Mouse (Mus musculus) embryo, embryonic 10 days (tissue): ENCODE data around the gene Fam198b.

Experiments
- DNase-seq: peaks from one replicate; pipeline ENCODE4 v3.0.0-alpha.2; 2015; ENCODE audit warnings: low spot score

The Fam198b gene

GRCm38 (mm10) chr3:79884305-79884704, at the start of gene Fam198b:
Gene Fam198b (plus strand): TSS chr3:79884533.
- DNase-seq = peak; percentile 40

DNA sequence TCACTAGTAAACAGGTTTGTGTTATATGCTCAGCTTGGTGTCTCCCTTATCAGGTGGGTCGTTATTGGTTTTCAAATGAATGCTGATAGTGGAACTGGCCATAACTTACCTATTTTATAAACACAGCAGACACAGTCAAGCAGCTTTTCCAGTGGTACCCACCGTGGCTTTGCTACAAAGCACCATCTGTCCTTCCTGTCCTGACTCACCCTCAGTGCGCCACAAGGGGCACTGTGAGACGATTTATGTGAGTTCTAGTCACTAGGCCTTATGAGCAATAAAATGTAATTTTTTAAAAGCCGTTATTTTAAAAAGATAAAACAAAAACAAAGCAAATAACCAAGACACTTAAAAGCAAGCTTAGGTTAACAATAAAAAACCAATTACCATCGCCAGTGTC, 45.6 kb upstream of the Fam198b start:
- peak; percentile 55 for DNase-seq

- DNase-seq = no peak
Measured at GRCm38 (mm10) chr3:79841475-79841874, 42.9 kb upstream of the Fam198b start.

DNA sequence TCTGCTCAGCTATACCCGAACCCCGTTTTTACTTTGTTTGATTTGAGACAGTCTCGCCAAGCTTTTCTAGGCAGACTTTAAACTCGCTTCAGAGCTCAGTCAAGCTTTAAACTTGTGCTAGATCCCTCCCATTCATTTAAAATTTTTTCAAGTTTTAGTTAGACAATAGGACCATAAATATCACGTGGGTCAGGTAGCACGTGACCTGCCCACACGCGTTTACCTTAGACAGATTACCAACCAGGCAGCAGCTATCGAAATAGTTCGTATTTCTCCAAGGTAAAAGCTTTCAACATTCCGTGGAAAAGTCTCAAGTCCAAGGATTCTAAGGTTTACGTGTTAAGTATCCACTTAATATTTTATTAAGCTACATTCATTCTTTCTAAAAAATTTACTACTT, 42.2 kb upstream of the Fam198b start:
- DNase-seq = peak; percentile 94

DNA sequence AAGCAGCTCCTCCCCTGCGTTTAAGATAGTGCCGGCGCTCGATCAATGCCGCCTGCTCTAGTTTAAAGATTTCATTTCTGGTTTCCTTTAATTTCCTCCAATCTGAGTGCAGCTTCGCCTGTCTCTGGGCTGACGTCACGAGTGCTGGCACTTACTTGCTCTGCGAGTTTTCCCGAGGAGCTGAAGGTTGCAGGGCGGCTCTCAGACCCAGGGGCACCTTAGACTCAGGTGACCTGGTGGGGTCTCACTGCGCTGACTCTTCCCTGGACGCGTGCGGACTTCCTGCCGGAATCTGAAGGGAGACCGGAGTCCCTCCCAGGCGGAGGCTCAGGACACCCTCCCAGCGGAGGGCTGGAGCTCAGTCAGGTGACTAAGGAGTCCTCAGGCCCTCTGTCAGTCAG, 41.7 kb upstream of the Fam198b start:
- DNase-seq = peak; percentile 79

DNA sequence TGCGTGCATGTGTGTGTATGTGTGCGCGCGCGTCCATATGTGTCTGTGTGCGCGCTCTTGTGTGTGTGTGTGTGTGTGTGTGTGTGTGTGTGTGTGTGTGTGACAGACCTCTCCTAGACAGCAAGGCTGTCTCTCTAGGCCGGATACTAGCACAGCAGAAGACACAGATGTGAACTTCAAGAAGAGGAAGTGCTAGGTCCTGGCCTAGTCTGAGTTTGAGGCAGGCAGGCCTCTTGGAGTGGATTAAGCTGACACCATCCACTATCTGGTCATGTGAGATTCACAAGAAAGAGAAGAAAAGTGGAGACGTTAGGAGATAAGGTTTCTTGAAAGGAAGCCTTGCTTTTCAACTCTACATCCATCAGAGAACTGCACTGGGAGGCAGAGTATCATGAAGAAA, 40.3 kb upstream of the Fam198b start:
- no peak for DNase-seq

- DNase-seq = no peak
Measured at GRCm38 (mm10) chr3:79846633-79847032, 37.7 kb upstream of the Fam198b start.

- DNase-seq = no peak
Measured at GRCm38 (mm10) chr3:79848841-79849240, 35.5 kb upstream of the Fam198b start.

GRCm38 (mm10) chr3:79849621-79850020, 34.7 kb upstream of the Fam198b start:
- DNase-seq = no peak

GRCm38 (mm10) chr3:79850656-79851055, 33.7 kb upstream of the Fam198b start:
- no peak for DNase-seq

DNA sequence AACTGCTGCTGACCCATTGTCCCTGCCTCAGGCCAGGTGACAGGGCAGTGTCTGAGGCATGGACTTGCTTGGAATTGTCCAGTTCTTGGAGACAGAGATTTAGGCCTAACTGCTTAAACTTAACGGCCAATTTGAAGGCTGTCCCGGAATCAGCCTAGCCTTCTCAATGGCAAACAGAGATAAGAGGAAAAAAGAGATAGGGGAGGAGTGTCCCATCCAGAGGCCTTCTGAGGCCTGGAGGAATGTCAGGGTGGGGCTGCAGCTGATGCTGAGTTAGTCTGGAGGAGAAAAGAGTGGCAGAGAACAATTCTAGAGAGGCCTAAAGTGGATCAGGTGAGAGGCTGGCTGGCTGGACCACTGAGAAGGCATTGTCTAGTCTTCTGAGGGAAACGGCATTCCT, 32.2 kb upstream of the Fam198b start:
- no peak for DNase-seq

- peak; percentile 25 for DNase-seq
Measured at GRCm38 (mm10) chr3:79852654-79853166, 31.6 kb upstream of the Fam198b start, which contains the start of gene Tmem144. Gene Tmem144 (minus strand): TSS chr3:79852773.

GRCm38 (mm10) chr3:79857780-79858179, 26.6 kb upstream of the Fam198b start:
- DNase-seq = no peak

- no peak for DNase-seq
Measured at GRCm38 (mm10) chr3:79858221-79858620, 26.1 kb upstream of the Fam198b start.

DNA sequence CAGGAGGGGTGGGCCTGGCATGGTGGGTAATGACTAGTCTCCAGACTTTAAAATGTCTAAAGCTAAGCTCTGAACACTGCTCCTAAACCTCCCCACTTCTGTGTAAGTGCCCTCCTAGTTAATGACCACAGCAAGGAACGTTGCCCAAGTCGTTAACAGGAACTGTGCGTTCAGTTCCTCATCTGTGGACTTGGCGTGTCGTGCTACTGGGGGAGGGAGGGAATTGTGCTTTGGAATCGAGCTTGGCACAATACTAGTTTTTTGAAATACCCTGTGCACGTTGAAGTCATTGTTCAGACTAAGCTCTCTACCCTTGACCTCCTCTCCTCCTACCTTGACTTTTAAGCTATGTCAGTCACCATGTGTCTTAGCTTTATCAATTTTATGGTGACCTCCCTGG, 19.5 kb upstream of the Fam198b start:
- DNase-seq = no peak

DNA sequence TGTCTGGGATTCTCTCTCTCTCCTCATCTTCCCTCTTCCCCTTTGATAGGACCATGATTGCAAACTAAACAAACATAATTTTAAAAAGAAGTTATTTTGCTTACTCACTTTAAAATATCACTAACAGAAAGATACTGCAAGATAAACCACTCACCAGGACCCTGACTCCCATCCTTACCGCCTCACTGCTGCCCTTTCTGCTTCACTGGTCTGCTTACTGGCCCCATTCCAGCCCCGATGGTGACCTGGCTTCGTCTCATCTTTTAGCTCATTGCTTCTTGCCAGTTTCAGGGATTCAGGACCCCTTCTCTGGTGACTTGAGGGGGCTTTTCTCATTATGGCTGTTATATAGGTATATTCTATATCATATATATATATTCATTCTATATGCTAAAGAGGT, 18.2 kb upstream of the Fam198b start:
- DNase-seq = no peak

DNA sequence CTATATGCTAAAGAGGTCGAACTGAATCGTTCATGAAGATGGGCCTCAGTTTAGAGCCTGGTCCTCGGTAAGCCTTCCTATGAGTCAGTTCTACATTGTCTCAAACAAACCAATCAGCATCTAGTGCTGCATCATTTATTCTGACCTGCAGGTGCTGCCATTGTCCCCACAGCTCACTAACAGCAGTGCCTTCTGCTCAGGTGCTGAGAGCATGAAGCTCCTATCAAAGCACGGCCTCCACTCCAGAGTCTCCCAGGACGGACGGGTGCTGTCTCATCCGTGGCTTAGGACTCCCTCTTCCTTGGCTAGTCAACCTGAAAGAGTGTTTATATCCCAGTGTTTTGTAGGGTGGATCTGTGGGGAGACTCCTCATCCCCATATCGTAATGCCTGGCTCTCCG, 17.8 kb upstream of the Fam198b start:
- no peak for DNase-seq

DNA sequence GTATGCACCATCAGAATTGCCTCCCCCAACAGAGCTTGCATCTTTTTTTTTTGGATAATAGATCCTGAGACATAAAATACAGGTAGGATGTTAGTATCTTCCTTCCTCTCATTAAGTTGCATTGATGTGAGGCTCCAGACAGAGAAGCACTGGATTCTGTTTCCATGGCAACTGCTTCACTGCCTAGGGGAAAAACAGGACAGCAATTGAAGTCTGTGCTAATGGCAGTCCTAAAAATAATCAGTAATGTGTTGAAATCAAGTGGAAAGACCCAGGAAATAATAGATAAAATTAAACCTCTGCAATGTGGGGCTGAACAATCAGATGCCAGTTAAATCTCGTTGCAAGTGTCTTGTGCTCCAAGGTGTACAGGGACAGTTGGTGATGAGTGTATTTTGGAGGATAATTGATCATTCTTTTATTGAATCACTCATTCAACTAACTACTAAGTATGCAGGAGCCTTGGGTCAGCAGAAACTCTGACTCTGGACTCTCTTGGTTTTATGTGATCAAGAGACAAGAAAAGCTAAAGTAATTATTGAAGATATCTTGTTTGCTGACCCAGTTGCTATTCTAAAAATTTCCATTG, 17.1 kb upstream of the Fam198b start:
- no peak for DNase-seq

DNA sequence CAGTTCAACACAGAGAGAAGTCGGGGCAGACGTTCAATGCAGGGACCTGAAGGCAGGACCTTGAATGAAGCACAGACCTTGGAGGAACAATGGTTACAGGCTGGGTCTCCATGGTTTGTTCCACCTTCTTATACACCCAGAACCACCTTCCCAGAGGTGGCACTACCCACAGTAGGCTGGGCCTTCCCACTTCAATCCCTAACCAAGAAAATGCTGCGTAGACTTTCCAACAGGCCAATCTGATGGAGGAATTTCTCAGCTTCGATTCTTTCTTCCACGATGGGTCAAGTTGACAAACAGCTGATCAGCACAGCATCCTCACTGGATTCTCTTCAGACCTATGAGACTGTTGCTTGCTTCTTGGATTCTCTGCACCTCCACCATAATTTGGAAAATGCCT, 8.9 kb upstream of the Fam198b start:
- DNase-seq = no peak

GRCm38 (mm10) chr3:79878350-79878749, 6.0 kb upstream of the Fam198b start:
- DNase-seq = no peak

- no peak for DNase-seq
Measured at GRCm38 (mm10) chr3:79879246-79879645, 5.1 kb upstream of the Fam198b start.

GRCm38 (mm10) chr3:79881645-79882044, 2.7 kb upstream of the Fam198b start:
- no peak for DNase-seq

GRCm38 (mm10) chr3:79883092-79883491, 1.2 kb upstream of the Fam198b start:
- DNase-seq = peak; percentile 68

DNA sequence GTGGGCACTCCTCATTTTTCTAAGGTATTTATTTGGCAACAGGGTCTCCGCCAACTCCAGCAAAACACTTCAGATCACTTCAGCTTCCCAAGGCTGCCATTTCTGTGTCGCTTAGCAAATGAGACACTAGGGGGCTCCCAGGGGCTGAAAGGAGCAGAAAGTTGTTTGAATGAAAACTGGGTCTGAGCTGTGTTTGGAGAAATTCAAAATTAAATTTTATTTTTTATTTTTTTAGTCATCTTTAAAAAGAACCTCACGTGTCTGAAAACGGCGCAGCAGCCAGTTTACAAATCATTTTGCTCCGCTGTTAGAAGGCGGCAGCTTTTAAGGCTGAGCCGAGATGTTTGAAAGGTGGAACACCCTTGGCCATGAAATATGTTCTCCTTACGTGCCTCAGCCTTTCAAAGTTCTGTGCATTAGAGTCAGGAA, 442 bp downstream of the Fam198b start:
- DNase-seq = peak; percentile 71
